Mouse (Mus musculus): ENCODE measurements at regions not wholly inside any gene's neighbourhood (a gene's known extent, or its start where the extent isn't known, plus 50 kb on each side); places are given as distances from the start of the nearest gene placed in this dataset.

DNA sequence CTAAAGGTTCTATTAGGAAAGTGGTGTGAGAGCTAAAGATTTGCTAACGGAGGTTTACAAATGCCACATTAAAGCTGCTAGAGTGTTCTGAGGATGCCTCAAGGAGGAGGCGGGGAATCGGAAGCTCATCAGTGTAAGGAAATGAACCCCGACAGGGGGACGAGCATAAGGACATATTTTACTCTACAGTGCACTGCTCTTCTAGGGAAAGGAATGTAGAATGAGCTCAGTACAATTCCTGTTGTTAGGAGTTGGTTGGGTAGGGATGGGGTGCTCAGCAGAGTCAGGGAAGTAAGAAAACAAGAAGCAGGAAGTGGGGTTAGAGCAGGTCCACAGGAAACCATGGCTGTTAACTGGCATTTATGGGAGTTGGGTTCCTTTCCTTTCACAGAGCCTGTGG lies 54.6 kb downstream of the Mex3b start:
- DNase-seq, result no peak

DNA sequence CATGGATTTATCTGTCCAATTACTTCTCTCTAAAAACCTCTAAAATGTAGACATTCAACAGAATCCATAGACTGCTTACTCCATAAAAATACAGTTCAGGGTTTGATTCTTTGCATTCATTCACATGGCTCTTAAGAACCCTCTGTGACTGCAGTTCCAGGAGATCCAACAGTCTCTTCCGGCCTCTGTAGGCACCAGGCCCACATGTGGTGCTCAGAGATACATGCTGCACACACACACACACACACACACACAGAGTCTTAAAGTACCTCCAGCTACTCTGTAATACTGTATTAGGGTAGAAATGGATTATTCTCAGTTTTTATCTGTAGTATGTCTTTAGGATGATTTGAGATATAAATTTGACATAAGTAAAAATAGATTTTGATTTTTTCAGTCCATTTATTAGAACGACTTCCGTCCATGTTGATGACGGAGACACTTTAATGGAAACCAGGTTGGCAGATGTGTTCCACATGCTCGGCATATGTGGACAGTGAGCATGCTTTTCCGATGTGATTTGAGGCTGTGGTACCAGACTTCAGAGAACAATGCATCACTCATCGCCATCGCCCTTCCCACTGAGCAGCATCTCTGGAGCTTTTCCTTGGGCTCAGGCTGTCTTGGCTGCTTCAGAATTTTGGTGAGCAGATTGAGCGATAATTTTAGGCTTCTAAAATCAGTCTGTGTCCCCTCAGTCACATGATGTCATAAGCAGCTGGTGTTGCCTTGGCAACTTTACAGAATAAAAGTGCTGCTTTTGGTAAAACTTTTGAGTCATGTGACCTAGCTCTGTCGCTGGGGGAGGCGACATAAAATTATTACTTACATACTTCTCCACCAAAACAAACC lies 56.3 kb downstream of the Mex3b start:
- no peak for DNase-seq

DNA sequence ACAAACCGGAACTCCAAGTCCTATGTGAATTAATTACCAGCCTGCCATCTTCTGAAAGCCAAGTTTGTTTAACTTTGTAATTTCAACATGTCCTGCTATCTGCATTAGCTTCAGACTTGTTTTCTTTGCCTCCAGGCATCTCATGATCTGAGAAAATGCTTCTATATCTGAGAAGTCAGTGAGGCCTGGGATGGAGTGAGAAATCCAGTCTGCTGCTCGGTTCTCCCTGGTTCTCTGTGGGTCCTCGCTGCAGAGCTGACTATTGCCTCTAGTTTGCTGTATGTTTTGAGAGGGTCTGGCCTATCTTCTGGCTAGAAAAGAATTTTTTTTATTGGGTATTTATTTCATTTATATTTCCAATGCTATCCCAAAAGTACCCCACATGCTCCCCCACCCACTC lies 57.0 kb downstream of the Mex3b start:
- no peak for DNase-seq

DNA sequence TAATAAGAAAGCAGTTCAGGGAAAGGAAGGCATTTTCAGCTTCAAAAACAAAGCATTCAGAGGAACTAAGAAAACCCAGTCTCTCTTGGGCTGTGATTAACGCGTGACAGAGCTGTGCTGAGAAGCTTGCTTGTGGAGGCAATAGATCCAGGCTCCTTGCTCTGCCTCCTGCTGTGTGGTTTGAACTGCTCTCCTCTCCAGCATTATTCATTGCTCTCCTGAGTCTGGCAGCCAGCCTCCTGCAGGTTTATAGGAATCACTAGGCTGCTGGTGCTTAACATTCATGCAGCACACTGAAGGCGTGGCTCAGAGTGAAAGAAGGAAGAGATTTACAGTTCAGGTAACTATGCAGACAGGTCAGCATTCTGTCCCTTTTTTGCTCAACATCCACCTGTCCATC lies 71.2 kb downstream of the Mex3b start:
- peak; percentile 12 to 16 for DNase-seq

DNA sequence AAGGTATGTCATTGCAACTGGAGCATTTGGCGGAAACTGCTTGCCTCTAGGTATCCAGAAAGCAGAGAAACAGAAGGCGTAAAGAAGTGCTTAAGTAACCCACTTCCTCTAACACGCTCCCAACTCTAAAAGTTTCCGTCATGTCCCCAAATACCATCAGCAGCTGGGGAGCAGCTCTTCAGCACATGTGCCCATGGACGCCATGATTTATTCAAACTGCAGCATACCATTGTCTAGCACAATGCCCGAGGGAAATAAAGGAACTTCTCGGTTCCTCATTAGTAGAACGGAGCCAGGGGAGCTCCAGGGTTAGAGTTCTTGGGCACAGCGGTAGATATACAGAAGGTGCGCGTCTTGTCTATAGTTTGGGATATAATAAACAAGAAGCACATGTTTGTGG lies 72.4 kb downstream of the Mex3b start:
- no peak for DNase-seq

DNA sequence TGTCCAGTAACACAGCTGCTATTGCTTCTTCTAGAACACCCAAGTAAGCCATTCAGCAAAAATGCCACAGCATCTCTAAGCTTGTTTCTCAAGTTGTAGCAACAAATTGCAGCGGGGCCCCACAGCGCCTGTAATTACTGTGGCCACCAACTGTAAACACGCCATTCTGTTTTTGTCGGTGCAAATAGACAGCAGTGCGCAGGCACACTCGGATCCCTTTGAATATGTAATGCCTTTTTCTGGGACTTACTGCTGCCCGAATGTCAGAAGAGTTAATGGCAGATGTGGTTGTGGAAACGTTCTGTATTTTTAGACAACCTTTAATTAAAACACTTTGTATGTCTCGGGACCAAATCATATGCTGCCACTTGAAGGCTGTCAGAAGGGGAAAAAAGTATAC lies 76.2 kb downstream of the Mex3b start:
- DNase-seq, result no peak

DNA sequence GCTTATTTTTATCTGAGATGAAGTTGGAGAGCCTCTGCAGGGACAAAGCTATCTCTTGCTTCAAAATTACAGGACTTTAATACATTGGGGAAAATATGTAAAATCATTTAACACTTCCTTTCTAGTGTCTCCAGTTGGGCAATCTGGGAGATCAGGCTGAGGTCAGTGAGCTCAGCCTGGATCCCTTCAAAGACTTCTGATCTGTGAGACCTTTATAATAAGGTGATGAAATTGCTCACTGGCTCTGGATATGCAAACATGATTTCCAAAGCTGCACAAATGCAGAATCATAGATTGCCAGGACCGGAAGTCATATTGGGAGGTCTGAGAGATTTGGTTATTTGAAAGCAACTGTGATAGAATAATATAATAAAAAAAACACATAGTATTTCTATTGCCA lies 76.7 kb downstream of the Mex3b start:
- no peak for DNase-seq

DNA sequence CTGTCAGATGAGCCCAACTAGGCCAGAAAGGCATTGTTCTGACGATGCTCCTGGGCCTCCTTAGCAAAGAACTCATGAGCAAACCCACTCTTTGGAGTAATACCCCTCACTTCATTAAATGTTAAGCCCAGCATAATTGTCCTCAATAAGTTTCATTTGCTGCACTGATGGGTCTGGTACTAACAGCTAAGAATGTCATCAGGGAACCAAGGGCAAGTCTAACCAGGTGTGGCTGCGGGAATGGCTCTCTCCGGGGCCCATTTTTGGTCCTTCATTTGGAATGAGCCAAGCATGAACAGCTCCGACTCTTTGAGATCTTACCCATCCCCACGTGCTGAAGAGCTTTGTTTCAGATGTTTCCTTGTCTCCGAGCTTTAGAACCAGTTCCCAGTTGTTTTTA lies 82.2 kb downstream of the Mex3b start:
- DNase-seq, result no peak

DNA sequence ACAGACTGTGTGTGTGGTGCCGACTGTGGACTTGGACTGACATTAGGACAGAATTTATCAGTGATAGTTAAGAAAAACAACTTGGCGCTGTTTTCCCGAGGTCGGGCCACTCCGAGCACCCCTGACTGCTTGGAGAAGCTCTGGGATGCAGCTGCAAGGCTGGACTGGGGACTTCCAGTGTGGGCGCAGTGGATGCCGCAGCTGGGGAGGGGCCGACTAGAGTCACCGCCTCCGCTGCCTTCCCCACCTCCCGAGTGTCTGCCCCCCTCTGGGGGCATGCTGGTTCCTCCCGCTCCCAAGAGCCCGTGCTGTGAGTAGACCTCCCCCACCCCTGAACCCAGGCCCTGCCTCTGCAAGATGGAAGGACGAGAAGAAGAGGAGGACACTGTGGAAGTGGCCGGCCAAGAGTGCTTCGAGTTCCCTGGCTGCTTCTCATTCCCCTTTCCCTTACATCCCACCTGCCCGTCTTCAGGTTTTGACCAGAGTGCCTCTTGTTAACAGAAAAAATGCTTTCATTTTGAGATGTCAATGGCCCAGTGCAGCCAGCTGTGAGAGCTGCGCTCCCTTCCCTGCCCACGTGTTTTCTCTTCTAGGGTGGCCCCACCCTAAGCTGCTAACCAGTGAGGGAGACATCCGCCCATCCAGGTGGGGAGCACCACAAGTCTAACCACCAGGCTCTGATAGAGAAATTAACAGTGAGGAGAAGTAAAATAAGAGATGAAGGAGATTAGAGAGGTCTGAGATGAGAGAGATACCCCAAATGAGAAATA lies 90.3 kb downstream of the Mex3b start:
- no peak for DNase-seq

DNA sequence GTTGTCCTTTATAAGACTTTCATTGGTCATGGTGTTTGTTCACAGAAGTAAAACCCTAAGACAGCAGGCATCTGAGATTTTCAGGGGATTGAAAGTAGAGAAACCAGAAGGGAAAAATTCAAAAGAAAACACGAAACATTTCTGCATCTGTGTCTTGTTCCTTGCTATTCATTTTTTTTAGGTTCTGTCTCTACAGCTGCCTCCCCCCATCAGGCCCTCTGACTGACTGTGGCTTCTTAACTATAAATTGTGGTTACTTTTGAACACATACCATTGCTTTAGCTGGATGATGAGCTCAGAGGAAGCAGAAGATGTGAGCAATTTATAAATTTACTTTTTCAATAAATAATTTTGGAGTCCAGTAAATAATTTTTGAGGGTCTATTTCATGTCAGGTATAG lies 103.5 kb downstream of the Mex3b start:
- no peak for DNase-seq

DNA sequence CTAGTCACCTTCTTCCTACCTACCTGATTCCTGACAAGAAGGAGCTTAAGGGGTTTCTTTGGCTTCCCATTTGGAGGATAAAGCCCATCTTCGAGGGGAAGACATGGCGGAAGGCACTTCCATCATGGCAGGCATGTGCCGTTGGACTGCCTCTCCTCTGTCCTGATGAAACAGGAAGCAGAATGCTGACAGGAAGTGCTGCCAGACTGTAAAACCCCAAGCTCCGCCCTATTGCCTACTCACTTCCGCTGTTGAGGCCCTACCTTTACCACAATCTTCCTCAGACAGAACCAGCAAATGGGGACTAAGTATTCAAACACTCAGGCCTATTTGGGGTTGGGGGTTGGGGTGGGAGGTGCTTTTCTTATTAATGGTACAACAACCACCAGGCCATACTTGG lies 104.1 kb downstream of the Mex3b start:
- DNase-seq, result no peak

DNA sequence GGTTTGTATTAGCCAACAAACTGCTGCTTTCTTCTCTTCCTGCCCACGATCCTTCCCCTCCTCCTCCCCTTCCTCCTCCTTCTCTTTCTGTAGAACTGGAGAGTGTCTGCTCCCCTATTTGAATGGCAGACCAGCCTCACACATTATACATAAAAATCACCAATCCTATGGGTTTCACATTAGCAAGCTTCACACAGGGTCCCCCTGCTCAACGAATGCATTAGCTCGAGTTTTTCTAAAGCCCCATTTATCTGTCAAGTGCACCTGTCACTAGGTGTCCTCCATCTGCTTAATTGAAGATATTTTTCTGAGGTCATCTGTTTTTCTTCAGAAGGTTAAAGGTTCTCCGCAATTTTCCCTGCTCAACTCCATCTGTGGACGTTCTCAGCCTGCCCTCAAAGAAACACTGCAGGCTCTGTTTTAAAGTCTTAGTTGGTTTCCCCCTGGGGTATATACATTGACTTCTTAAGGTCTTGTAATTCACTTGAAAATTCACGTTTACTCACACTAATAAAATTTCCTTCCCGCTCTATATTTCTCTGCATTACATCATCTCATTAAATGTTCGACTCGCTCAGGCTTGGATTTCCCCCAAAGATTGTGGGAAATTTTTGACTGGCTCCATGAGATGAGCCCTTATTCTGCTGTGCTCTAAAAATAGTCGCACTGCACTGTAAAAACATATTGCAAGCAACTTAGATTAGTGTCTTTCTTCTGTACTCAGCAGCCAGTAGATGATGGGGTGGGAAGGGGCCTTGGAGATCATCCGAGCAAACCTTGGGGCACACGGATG lies 105.3 kb downstream of the Mex3b start:
- no peak for DNase-seq

DNA sequence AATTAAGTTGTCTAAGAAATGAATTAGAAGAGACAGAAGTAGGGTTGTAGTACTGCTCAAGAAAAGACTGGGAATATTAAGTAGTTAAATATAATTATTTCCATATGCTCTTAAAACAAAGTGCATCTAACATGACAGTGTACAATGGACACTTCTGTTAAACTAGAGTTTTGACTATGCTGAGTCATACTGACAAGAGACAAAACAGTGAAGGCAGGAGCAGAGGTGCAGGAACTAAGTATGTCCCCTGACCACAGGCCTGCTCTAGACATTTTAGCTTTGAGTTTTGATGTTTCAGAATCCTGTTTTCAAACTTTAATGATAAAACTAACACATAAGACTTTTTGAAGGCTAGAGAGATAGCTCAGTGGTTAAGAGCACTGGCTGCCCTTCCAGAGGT lies 123.6 kb downstream of the Mex3b start:
- DNase-seq, result no peak

DNA sequence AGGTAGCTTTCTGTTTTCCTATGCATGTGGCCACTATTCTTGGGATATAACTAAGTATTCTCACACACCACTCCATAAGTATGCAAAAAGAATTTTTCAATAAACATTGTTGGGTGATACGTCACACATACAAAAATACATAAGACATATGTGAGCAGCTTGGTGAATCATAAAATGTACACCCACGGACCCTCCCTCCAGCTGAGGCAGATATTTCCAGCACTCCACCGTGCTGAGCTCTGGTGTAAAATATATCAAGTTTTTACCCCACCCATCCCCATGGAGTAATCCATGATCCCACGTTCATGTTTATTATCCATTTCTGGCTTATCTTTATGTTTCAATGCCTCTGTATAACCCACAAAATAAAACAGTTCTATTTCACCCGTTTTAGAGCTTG lies 126.0 kb downstream of the Mex3b start:
- DNase-seq, result no peak

DNA sequence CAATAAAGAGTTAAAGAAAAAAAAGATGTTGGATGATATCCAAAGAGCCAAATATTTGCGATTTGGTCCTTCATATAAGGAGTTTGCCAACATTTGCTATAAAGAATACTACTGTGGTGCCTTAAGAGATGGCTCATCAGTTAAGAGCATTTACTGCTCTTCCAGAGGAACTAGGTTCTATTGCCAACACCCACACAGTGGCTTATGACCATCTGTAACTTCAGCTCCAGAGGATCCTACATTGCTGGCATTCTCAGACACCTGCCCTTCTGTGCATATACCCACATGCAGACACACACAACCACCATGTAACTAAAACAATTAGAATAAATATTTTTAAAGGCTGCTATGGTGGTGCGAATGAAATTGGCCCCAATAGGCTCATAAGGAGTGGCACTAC lies 131.7 kb downstream of the Mex3b start:
- DNase-seq, result no peak

DNA sequence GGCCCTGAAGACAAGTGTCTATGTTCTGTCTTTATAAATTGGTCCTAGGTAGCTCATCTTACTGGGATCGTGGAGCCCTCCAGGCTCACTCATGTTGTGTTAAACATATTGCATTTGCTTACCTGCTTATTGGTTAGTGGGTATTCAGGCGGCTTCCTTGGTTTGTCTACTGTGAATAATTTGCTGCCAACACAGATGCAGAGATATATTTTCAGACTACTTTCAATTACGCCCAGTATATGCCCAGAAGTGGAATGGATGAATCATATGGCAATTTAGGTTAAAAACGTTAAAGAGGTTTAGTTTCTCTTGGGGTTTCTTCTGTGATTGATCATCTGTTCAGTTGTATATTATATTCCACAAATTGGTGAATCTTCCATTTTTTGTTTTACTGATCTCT lies 140.4 kb downstream of the Mex3b start:
- DNase-seq, result no peak

DNA sequence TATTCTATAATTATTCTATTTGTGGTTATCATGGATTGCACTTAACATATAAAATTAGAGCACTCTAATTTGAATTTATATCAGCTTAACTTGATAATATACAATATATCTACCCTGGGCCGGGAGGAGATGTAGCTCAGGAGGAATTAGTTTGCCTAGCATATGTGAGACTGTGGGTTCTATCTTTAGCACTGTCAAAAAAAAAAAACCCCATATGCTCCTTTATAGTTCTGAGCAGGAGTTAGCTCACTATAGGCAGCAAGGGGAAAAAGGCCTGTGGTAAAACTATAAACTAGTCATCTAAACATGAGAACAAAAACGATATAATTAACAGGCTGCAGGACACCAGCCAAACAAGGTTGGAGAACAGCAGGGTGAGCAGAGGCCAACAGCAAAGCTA lies 145.0 kb downstream of the Mex3b start:
- no peak for DNase-seq

DNA sequence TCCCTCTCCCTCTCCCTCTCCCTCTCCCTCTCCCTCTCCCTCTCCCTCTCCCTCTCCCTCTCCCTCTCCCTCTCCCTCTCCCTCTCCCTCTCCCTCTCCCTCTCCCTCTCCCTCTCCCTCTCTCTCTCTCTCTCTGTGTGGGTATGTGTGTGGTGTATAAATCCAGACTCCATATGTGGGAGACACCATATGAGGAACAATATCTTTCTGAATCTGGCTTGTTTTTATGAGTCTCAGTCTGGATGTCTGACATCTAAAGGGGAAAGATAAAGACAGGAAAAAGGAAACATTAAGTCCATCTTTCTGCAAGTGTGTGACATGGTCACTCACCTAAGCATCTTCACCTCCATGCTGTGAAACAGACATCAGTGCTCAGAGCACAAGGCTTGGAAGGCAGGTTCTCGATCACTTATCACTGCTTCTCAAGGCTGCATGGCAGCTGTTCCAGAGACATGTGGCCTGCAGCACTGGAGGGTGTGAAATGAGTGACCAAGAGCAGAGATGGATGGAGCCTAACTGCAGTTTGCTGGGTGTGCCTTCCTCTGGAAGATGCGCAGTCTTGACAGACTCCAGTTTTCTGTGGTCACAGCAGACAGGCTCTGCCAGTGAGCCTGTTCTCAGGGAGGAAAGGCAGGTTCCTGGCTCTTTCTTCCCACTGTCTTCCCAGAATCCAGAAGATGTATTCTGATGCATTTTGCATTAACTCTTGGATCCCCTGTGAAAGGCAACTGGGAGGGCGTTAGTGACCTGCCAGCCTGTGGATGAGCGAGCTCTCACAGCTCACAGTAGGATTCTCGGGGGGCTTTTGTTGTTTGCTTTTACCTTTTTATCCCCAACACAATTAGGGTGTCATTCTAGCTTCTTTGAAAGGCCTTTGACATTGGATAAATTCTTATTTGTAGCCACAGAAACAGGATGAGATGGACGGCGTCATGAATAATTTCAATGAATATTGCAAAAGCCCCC lies 147.9 kb downstream of the Mex3b start:
- no peak for DNase-seq

DNA sequence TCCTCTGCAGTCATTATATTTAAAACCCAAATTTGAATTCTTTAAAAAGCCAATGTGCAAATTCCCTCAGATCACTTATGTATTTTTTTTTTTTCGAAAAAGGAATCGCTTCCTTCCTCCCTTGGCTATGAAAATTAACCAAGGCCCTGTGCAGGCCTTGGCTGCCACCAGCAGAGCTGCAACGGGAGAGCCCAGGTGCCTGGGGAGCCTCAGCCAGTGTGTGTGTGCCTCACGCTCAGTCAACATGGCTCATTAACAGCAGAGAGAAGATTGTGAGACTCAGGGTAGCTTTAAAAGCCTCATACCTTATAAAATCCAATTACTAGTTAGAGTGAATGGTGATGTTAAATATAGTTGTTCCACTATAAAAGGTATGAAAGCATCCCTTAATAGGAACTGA lies 148.6 kb downstream of the Mex3b start:
- no peak for DNase-seq

DNA sequence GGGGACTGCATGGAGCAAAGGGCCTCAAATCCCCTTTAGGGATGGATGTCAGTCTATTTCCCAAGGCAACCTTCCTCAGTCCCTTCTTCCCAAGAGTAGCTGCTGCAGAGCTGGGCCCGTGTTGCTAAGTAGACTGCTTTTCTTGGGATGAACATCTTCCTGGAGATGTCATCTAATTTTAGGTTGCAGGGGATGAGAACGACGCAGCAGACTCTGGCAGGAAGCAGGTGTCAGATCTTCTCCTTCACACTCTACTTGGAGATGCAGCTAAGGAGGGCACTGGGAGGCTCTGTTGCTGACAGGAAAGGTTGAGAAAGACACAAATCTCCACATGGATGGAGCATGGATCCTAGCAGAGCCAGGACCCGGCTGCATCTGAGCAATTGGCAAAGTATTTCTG lies 149.4 kb downstream of the Mex3b start:
- no peak for DNase-seq

DNA sequence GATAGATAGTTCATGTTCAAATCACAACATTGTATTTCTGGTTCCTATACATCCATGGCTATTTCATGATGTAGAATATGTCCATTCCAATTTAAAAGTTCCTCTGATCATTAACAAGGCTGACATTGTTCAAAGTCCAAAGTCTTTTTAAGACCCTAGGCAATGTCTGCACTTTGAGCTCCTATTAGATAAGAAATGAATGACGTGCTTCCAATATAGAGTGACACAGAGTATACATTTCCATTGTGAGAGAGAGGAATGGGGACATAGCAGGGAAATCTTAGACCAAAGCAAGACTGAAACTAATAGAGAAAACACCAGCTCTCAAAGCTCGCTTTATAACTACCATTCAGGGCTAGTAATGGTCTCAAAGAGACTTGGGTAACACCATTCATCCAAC lies 153.5 kb downstream of the Mex3b start:
- no peak for DNase-seq

DNA sequence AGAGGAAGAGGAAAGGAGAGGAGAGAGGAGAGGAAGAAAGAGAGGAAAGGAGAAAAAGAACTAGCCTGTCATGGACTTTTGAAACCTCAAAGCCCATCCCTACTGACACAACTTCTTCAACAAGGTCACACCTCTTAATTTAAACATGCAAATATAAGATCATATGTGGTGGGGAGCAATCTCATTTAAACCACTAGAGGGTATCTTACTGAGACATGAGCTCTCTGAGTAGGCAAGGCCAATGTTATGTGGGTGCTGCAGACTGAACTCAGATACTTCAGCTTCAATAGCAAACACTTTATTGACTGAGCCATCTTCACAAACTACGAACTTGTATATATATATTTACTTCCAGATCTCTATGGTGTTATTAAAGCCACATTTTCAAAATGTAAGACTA lies 156.9 kb downstream of the Mex3b start:
- DNase-seq, result no peak
